Mouse (Mus musculus): Measurements from ENCODE around the gene Pdgfb. TPM values are rescaled to one million over a fixed set of nuclear protein-coding genes. Genes with fewer than 3 reads are reported as not detected.

Gene Pdgfb
- total and polyA plus RNA-seq, 3 experiments: 0.23 to 0.72 TPM; not detected in 1

DNA sequence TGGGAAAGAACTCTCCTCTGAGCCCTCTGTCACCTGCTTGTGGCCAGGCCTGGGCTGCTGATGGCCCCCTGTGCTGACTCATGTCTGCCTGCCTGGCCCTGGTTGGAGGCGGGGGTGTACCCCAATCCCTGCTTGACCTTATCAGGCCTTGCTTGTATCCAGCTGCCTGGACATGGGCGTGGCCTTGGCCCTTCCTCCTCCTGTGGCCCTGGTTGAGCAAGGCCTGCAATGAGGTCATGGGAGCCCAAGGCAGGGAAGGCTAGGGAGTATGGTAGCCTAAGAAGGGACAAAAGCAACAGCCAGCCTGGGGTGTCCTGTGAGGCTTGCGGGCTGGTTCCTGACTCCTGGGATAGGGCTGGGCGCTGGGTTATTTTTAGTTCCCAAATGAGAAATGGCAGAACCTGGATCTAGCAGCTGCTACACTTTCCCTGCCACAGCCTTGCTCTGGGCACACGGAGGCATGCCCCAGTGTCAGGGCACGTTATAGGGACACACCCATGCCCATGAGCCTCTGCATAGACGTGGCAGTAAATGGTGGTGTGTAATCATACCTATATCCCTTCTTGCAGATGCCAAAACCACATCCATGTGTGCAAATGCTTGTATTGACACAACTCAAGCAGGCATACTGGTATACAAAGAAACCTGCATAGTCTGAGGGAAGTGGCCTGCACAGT lies 39.4 kb upstream of the Pdgfb start:
- Histone ChIP-seq H3K27ac (ENCODE audit: control insufficient read depth, low read depth, low read length) (no peak overlapping the region), H3K4me3 (ENCODE audit: control insufficient read depth in 1 of 2, insufficient read depth in 1 of 2, low read depth in 2 of 2, low read length in 2 of 2) (no peak overlapping the region), H3K27me3 (ENCODE audit: control insufficient read depth in 1 of 2, insufficient read depth in 2 of 2, low read length in 2 of 2) (no peaks in the 10 kb centered on the region; a peak in 1 of 4 replicates), H3K79me2 (ENCODE audit: control insufficient read depth, insufficient read depth, low read length, poor library complexity) (no peaks in the 10 kb centered on the region), H3K9me3 (replicated peaks; ENCODE audit: insufficient read depth, low read length) (no peaks in the 10 kb centered on the region), H3K36me3 (ENCODE audit: control insufficient read depth in 1 of 2, insufficient read depth in 2 of 2, low read length in 2 of 2) (no peaks in the 10 kb centered on the region), H3K4me1 (ENCODE audit: control insufficient read depth in 1 of 2, insufficient read depth in 2 of 2, low read length in 2 of 2) (no peaks in the 10 kb centered on the region; a peak in 1 of 4 replicates), H3K9ac (ENCODE audit: control insufficient read depth, low read depth, low read length, poor library complexity, severe bottlenecking) (no peak overlapping the region)
- TF ChIP-seq E2F4 (IDR thresholded peaks at IDR 0.05; ENCODE audit: borderline replicate concordance, low read depth, low read length): no peak
- no peak for TF ChIP-seq GABPA (IDR thresholded peaks at IDR 0.05; ENCODE audit: low read depth, low read length)
- no peak for TF ChIP-seq MEF2A (IDR thresholded peaks at IDR 0.05; ENCODE audit: extremely low read depth, insufficient replicate concordance, low read depth, low read length, poor library complexity, severe bottlenecking)
- TF ChIP-seq TCF12 (IDR thresholded peaks at IDR 0.05; ENCODE audit: low read depth, low read length): no peak
- no peak for TF ChIP-seq ZMIZ1 (IDR thresholded peaks at IDR 0.05; ENCODE audit: low read depth, low read length)
- no peak for TF ChIP-seq SIN3A (IDR thresholded peaks at IDR 0.05; ENCODE audit: low read length)
- TF ChIP-seq POLR2AphosphoS2 (IDR thresholded peaks at IDR 0.05; ENCODE audit: low read length): no peak
- no peak for TF ChIP-seq BHLHE40 (IDR thresholded peaks at IDR 0.05; ENCODE audit: borderline replicate concordance, low read depth, low read length)
- TF ChIP-seq USF2 (IDR thresholded peaks at IDR 0.05; ENCODE audit: borderline replicate concordance in 1 of 2, insufficient read depth in 1 of 2, low read depth in 1 of 2, low read length in 2 of 2): no peak
- no peak for TF ChIP-seq TAL1 (IDR thresholded peaks at IDR 0.05; ENCODE audit: low read length)
- TF ChIP-seq ZKSCAN1 (IDR thresholded peaks at IDR 0.05; ENCODE audit: low read depth, low read length): no peak
- TF ChIP-seq CHD2 (IDR thresholded peaks at IDR 0.05; ENCODE audit: low read length): no peak
- DNase-seq (ENCODE audit: low read depth, low spot score): no peak

DNA sequence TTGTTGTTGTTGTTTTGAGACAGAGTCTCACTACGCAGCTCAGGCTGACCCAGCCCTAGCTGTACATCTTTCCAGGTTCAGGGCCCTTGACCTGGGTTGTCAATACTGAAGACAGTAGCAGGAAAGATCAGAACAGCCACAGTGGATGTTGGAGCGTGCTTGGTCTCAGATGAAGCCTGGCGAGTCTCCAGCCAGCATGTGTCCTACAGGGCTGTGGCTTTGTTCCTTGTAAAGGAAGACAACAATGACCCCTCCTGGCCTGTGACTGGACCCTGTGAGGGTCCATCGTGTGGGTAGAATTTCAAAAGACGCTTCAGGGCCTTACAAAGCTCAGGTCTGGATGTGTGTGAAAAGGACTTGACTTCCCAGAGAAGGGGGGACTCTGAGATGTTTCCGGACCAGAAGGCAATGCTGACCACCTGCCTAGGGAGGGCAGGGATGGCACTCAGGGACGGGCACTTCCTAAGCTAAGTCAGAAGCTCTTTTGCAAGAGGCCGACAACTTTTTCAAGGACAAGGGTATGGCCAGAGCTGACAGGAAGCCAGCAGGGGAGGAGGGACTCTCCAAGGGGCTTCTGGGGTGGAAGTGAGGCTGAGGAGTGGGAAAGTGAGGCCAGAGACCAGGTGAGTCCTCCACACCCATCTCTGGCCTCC lies 38.7 kb upstream of the Pdgfb start:
- no peak for DNase-seq (ENCODE audit: low read depth, low spot score)
- no peak for TF ChIP-seq ELF1 (IDR thresholded peaks at IDR 0.05; ENCODE audit: low read depth, low read length)
- Histone ChIP-seq H3K36me3 (ENCODE audit: control insufficient read depth in 1 of 2, insufficient read depth in 2 of 2, low read length in 2 of 2) (peaks cover 0 to 3% of the 10 kb centered on the region in 2 experiments; a peak in 2 of 4 replicates), H3K9ac (ENCODE audit: control insufficient read depth, low read depth, low read length, poor library complexity, severe bottlenecking) (no peak overlapping the region), H3K27ac (ENCODE audit: control insufficient read depth, low read depth, low read length) (no peak overlapping the region), H3K4me1 (ENCODE audit: control insufficient read depth in 1 of 2, insufficient read depth in 2 of 2, low read length in 2 of 2) (peaks cover 3 to 7% of the 10 kb centered on the region in 2 experiments), H3K27me3 (ENCODE audit: control insufficient read depth in 1 of 2, insufficient read depth in 2 of 2, low read length in 2 of 2) (no peaks in the 10 kb centered on the region; a peak in 1 of 4 replicates), H3K4me3 (ENCODE audit: control insufficient read depth in 1 of 2, insufficient read depth in 1 of 2, low read depth in 2 of 2, low read length in 2 of 2) (no peak overlapping the region), H3K79me2 (ENCODE audit: control insufficient read depth, insufficient read depth, low read length, poor library complexity) (no peaks in the 10 kb centered on the region), H3K9me3 (replicated peaks; ENCODE audit: insufficient read depth, low read length) (no peaks in the 10 kb centered on the region)

Data from MEL (cell line).